Mouse (Mus musculus): ENCODE results near the gene Myo9a.

DNA sequence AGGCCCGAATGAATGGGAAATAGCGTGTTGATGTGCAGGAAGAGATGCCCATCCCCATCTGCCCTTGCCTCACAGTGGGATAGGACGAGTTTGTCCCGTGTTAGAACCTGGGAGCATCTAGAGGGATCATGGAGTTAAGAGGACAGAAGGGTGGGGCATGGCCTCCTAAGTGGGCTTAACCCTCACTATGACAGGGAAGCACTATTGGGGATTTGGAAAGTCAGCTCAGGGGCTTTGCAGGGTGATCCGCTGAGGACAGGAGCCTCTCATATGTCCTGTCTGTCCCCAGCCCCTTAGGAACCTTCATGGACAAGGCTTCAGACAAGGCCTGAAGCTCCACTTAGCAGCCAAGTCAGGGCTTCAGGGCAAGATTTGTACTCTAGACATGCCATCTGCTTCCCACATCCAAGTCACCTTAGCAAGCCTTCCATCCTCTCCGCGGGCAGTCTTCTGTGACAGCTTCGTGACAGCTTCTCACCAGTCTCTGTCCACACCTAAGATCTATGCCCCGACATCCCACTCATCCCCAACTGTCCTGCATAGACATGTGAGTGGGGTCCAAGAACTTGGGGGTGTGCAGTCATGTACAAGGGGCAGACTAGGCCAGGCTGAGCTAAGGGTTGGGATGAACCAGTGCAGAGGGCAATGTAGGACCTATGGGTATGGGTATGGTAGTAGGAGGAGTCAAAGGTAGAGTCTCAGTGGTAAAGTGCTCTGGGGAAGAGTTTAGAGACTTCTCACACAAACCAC is 200.5 kb downstream of the Myo9a start:
- no peak for TF ChIP-seq FLI1 (IDR thresholded peaks at IDR 0.05; ENCODE audit: low read length)
- no peak for TF ChIP-seq GATA1 (IDR thresholded peaks at IDR 0.05; ENCODE audit: borderline replicate concordance, low read length)
